Mouse (Mus musculus) frontal cortex, postnatal 36 days (tissue): ENCODE data around the gene Smarcc1.

Experiments used
- DNase-seq, 2 experiments: peaks; one replicate each; pipeline ENCODE4 v3.0.0; 2022; ENCODE audit warnings: low spot score in 2 of 2

The Smarcc1 gene

GRCm38 (mm10) chr9:110284075-110284697 is 166.7 kb downstream of the Smarcc1 start:
- DNase-seq, result peak in 1 of 2 experiments; percentile 58

DNA sequence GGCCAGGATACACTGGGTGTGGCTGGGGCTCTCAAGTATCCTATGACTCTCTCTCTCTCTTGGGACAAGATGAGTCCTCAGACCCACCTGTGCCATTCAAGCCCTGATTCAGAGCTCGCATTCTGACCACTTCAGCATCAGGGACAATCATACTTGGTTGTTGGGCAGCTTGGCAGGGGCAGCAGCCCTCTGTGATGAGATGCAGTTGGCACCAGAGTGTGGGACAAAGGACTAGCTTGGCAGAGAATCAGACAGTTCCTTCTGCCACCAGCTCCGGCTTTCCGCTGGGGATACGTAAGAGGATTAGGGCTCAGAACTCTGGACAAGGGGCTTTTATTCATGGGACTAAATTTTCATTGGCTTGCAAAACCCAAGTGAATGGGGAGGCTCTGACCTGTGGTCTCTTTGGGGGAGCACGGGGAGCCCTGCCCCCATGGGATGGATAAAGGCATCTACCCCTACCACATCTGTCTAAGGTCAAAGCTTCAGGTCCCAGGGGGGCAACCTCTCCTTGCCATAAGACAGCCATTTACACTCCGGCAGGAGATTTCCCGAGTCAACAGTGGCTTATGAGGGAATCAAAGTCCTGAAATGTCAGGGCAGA is 169.9 kb downstream of the Smarcc1 start:
- DNase-seq, result peak in 1 of 2 experiments; percentile 65
